Mouse (Mus musculus) liver, embryonic 14.5 days (tissue): ENCODE results near the gene Alox12. TPM values are rescaled to one million over a fixed set of nuclear protein-coding genes. Genes with fewer than 3 reads are reported as not detected.

Experiments
- ATAC-seq: fragments of 200-750 bp; cut with Nextera tagmentation; 2 replicates; pipeline ENCODE4 v1.8.0; 2017; ENCODE audit warnings: moderate number of reproducible peaks, mild to moderate bottlenecking, moderate library complexity; ENCODE audit not compliant: insufficient read depth
- DNase-seq, 3 experiments: peaks; one replicate each; pipeline ENCODE4 v3.0.0-alpha.2; 2012 to 2013; ENCODE audit warnings: low read depth in 3 of 3, low spot score in 3 of 3
- H3K27ac ChIP-seq: fragments of 300-500 bp; sonication (generic); 2 replicates; pipeline ENCODE4 v1.5.1; 2014; ENCODE audit warnings: moderate library complexity, mild to moderate bottlenecking, control low read depth, inconsistent platforms
- H3K27me3 ChIP-seq: fragments of 300-500 bp; sonication (generic); 2 replicates; pipeline ENCODE4 v1.6.1; 2014; ENCODE audit warnings: mild to moderate bottlenecking, low read length, moderate library complexity; ENCODE audit not compliant: control insufficient read depth, insufficient read depth
- H3K36me3 ChIP-seq: fragments of 300-500 bp; sonication (generic); replicated peaks from 2 replicates; pipeline ENCODE4 v1.6.1; 2014; ENCODE audit warnings: low read depth; ENCODE audit not compliant: control insufficient read depth, insufficient read depth
- H3K4me1 ChIP-seq, 2 experiments: fragments of 200-500 bp in 1 of 2; fragments of 300-500 bp in 1 of 2; sonication (generic) in 1 of 2; replicated peaks; 2 replicates each; pipeline ENCODE4 v1.6.1; 2012 to 2014; ENCODE audit warnings: antibody characterized with exemption in 1 of 2, inconsistent platforms in 1 of 2, low read length in 1 of 2; ENCODE audit not compliant: control insufficient read depth in 2 of 2, insufficient read depth in 2 of 2
- H3K4me2 ChIP-seq: fragments of 300-500 bp; sonication (generic); 2 replicates; pipeline ENCODE4 v1.6.1; 2014; ENCODE audit warnings: low read depth, mild to moderate bottlenecking, control low read depth, moderate library complexity
- H3K4me3 ChIP-seq, 2 experiments: fragments of 200-500 bp in 1 of 2; fragments of 300-500 bp in 1 of 2; sonication (generic) in 1 of 2; 2 replicates each; pipeline ENCODE4 v1.5.1; 2012 to 2014; ENCODE audit warnings: low read depth in 2 of 2, low read length in 2 of 2, mild to moderate bottlenecking in 2 of 2, control low read depth in 1 of 2, inconsistent platforms in 1 of 2, moderate library complexity in 1 of 2; ENCODE audit not compliant: insufficient read depth in 1 of 2
- H3K9ac ChIP-seq: fragments of 300-500 bp; sonication (generic); replicated peaks from 2 replicates; pipeline ENCODE4 v1.6.1; 2014; ENCODE audit warnings: mild to moderate bottlenecking, control low read depth, moderate library complexity
- H3K9me3 ChIP-seq: fragments of 300-500 bp; sonication (generic); 2 replicates; pipeline ENCODE4 v1.6.1; 2016; ENCODE audit warnings: low read length, mixed read lengths; ENCODE audit not compliant: control insufficient read depth
- CTCF ChIP-seq: IDR thresholded peaks from 2 replicates; pipeline ENCODE4 v1.5.1; 2016; ENCODE audit warnings: antibody characterized with exemption, low read depth, control low read depth
- EP300 ChIP-seq: IDR thresholded peaks from 2 replicates; pipeline ENCODE4 v1.6.1; 2016; ENCODE audit warnings: antibody characterized with exemption, low read depth
- WGBS: fragments of 180-500 bp; shearing (Covaris S2); extraction: QIAGEN DNeasy Blood & Tissue Kit; methylation state at CpG from one replicate; pipeline ENCODE4 v1.1.7; 2014; ENCODE audit not compliant: insufficient replicate concordance; 5-methylcytosine and 5-hydroxymethylcytosine counted together
- polyA plus RNA-seq, 2 experiments: library from polyadenylated mRNA; depleted of rRNA in 1 of 2; stranded (reverse) in 1 of 2; unstranded in 1 of 2; fragments of >200 nt; fragmentation: Nextera tagmentation in 1 of 2; extraction: Ambion mirVana in 1 of 2; gene quantifications; 2 replicates each; pipeline versions ENCODE4 v1.2.1 to v1.2.3; 2012 to 2014

The Alox12 gene
- polyA plus RNA-seq, 2 experiments = 11.2 to 13.6 TPM

- H3K9me3 ChIP-seq = no peaks in the 10 kb centered on the region
- H3K4me1 ChIP-seq = peaks cover 21 to 34% of the 10 kb centered on the region in 2 experiments
- no peak overlapping the region for H3K4me3 ChIP-seq
- H3K27me3 ChIP-seq = peaks cover 15% of the 10 kb centered on the region
- no peak for DNase-seq
- H3K36me3 ChIP-seq = peaks cover 5% of the 10 kb centered on the region
- TF ChIP-seq CTCF (no peak), EP300 (no peak)
- no peak overlapping the region for H3K9ac ChIP-seq
- no peak overlapping the region for H3K27ac ChIP-seq
- ATAC-seq = no peak
- 65% methylated on average over 8 of the region's 8 CpGs for WGBS
- H3K4me2 ChIP-seq = peak overlapping the region; percentile 25; the same call in 1 of the 2 replicates
Measured at GRCm38 (mm10) chr11:70233016-70233415, 22.1 kb downstream of the Alox12 start.

- 24% methylated on average over 9 of the region's 10 CpGs for WGBS
- TF ChIP-seq CTCF (no peak), EP300 (no peak)
- Histone ChIP-seq H3K27me3 (peaks cover 15% of the 10 kb centered on the region), H3K4me3 (no peak overlapping the region), H3K9me3 (no peaks in the 10 kb centered on the region), H3K4me1 (peaks cover 24 to 34% of the 10 kb centered on the region in 2 experiments), H3K27ac (no peak overlapping the region), H3K36me3 (peaks cover 5% of the 10 kb centered on the region), H3K9ac (no peak overlapping the region), H3K4me2 (peak overlapping the region; percentile 25; the same call in 1 of the 2 replicates)
- DNase-seq (no peak), ATAC-seq (no peak)
Measured at GRCm38 (mm10) chr11:70232546-70232945, 22.6 kb downstream of the Alox12 start.

- no peak overlapping the region; the same call in 1 of the 2 replicates for H3K9ac ChIP-seq
- peaks cover 20% of the 10 kb centered on the region for H3K27me3 ChIP-seq
- H3K4me2 ChIP-seq = peak overlapping the region; percentile 87
- H3K4me1 ChIP-seq = peaks cover 34 to 35% of the 10 kb centered on the region in 2 experiments
- H3K9me3 ChIP-seq = no peaks in the 10 kb centered on the region
- peak; percentile 61 for ATAC-seq
- WGBS = under 1% methylated on average over 32 of the region's 32 CpGs
- H3K4me3 ChIP-seq = peak overlapping the region; percentile 21 to 56; a peak in 3 of 4 replicates
- no peaks in the 10 kb centered on the region for H3K36me3 ChIP-seq
- no peak for TF ChIP-seq EP300
- TF ChIP-seq CTCF = peak; percentile 99
- DNase-seq = peak in 1 of 3 experiments; percentile 80
- no peak overlapping the region for H3K27ac ChIP-seq
Measured at GRCm38 (mm10) chr11:70230239-70230727, 24.9 kb downstream of the Alox12 start.

- WGBS = 1% methylated on average over 39 of the region's 39 CpGs
- peak within 1 kb of the TSS; percentile 61 for H3K9ac ChIP-seq
- H3K4me1 ChIP-seq = peaks cover 31 to 35% of the 10 kb centered on the region in 2 experiments
- TF ChIP-seq EP300 (no peak), CTCF (no peak)
- no peaks in the 10 kb centered on the region for H3K9me3 ChIP-seq
- H3K4me2 ChIP-seq = peak within 1 kb of the TSS; percentile 87
- H3K4me3 ChIP-seq = peak within 1 kb of the TSS; percentile 38 to 56
- peak; percentile 7; the same call in 1 of the 2 replicates for ATAC-seq
- no peaks in the 10 kb centered on the region for H3K36me3 ChIP-seq
- H3K27ac ChIP-seq = peak within 1 kb of the TSS; percentile 16; the same call in 1 of the 2 replicates
- no peak for DNase-seq
- peaks cover 20% of the 10 kb centered on the region for H3K27me3 ChIP-seq
Measured at GRCm38 (mm10) chr11:70229260-70230010, 25.7 kb downstream of the Alox12 start, which contains the start of gene Bcl6b. Gene Bcl6b, minus strand, starts transcription at chr11:70229798.

- H3K27ac ChIP-seq = no peak overlapping the region; the same call in 1 of the 2 replicates
- H3K4me3 ChIP-seq = peak overlapping the region; percentile 38 to 56
- H3K27me3 ChIP-seq = peaks cover 20% of the 10 kb centered on the region
- ATAC-seq (peak; percentile 81), DNase-seq (peak; percentile 75 to 87 (median 80))
- no peaks in the 10 kb centered on the region for H3K36me3 ChIP-seq
- H3K4me2 ChIP-seq = peak overlapping the region; percentile 87
- under 1% methylated on average over 19 of the region's 19 CpGs for WGBS
- H3K9ac ChIP-seq = peak overlapping the region; percentile 61
- no peaks in the 10 kb centered on the region for H3K9me3 ChIP-seq
- TF ChIP-seq EP300 (no peak), CTCF (no peak)
- peaks cover 31 to 36% of the 10 kb centered on the region in 2 experiments for H3K4me1 ChIP-seq
Measured at GRCm38 (mm10) chr11:70228828-70229227, 26.3 kb downstream of the Alox12 start.
